Mouse (Mus musculus): ENCODE results near the gene Tmem178. TPM values are rescaled to one million over a fixed set of nuclear protein-coding genes. Genes with fewer than 3 reads are reported as not detected.

The Tmem178 gene
- under 1 TPM; 0.72 to 1.00 TPM for total RNA-seq (2021)
- long read RNA-seq, experiment 1, partial matches to known transcripts: 0 of 2 reads
- long read RNA-seq, experiment 1, other reads (novel, unspliced or antisense): 0 of 2 reads
- long read RNA-seq, experiment 2, partial matches to known transcripts: 0 of 2 reads
- long read RNA-seq, experiment 2, other reads (novel, unspliced or antisense): 0 of 2 reads

DNA sequence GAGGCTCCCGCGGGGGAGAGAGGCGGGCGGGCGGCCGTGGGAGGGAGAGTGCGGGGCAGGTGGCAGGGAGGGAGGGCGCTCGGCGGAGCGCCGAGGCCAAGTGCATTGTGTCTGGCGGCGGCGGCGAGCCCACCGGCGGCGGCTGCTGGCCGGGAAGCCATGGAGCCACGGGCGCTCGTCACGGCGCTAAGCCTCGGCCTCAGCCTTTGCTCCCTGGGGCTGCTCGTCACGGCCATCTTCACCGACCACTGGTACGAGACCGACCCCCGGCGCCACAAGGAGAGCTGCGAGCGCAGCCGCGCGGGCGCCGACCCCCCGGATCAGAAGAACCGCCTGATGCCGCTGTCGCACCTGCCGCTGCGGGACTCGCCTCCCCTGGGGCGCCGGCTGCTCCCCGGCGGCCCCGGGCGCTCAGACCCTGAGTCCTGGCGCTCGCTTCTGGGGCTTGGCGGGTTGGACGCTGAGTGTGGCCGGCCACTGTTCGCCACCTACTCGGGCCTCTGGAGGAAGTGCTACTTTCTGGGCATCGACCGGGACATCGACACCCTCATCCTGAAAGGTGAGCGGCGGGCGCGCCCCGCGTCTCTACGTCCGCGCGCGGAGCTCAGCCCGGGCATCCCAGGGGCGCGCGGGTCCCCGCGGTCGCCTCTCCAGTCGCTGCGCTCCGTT is at the start of gene Tmem178:
TSS of gene Tmem178 (plus strand) at position 103 of the 669 bp plus-strand sequence.
- intact Hi-C loops (cut with DNase I; ENCODE audit: low total_unique reads): no loop called here
- DNase-seq: peak; percentile 8

DNA sequence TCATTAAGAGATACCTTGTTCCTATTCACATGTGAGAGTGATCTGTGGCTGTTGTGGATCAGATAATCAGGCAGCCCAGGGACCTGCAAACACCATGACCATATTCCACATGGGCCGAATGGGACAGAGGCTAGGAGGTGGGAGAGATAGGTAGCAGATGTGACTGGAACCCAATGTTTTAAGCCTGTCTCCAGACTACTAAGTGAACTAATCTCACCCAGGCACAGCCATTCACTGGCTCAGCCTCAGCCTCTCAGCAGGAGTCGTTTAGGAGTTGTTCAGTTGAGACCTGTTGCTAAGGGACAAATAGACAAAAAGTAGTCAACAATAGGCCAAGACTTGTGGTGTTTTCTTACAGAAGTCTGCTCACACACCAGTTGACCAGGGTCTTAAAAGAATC is 48.0 kb upstream of the Tmem178 start:
- intact Hi-C loops (cut with DNase I; ENCODE audit: low total_unique reads): no loop called here
- no peak for DNase-seq

GRCm38 (mm10) chr17:80897709-80898440 is 46.6 kb upstream of the Tmem178 start:
- no peak for DNase-seq
- intact Hi-C loops (cut with DNase I; ENCODE audit: low total_unique reads): no loop called here

DNA sequence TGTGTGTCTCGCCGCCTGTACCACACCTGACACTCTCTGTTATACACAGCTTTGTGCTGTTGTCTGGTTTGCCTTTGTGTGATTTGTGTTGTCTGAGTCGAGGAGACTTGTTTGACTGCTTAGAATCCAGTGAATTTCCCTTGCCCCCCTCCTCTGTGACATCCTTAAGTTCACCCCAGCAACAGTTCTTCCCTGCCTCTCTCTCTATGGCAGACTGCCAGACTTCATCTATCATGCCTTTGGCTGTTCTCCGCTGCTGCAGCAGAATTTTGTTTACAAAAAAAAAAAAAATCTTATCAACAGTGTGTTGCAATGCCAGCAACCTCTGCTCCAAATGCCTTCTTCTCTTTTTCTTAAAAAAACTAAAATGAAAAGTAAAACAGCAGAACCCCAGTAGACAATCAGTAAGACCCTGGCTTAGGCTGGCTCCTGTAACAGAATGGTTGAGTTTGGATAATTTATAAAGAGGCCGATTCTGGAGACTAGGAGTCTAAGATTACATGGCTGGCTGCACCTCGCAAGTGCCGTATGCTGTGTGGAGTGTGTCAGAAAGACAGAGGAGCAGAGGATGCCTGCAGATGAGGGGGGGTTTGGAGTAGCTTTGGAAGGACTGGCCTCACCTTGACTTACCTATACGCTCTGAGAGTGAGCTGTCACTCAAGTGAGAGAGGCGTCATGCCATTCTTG is 44.8 kb upstream of the Tmem178 start:
- intact Hi-C loops (cut with DNase I; ENCODE audit: low total_unique reads): no loop called here
- DNase-seq: no peak

DNA sequence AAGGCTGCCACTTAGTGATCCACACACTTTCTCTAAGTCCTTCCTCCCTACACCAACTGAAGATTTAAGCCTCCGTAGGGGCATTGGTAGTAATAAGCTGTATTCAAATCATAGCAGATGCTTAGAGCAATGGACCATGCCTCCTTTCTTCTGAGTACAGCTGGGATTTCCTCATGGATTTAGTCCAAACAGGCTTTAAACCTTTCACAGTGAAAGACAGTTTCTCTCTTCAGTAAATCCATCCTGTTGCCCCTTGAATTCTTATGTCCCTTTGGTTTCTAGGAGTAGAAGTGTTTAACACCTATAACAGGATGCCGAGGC is 44.3 kb upstream of the Tmem178 start:
- intact Hi-C loops (cut with DNase I; ENCODE audit: low total_unique reads): no loop called here
- DNase-seq: no peak

DNA sequence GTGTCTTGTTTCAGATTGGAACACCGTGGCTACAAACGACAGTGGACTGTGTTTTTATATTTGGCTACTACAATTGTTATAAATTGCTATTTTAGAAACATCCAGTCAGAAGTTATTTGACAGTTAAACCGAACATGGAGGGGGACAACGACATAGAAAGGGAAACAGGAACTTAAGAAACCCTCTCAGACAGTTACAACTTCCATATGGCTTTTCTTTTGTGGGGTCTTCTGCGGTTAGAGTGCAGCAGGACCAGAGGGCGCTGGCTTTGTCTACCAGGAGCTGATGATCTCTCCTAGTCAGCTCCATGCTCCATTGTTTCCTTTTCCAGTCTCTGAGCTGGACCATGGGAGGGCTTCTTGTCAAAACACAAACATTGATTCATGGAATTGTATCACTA is 42.5 kb upstream of the Tmem178 start:
- DNase-seq: no peak
- intact Hi-C loops (cut with DNase I; ENCODE audit: low total_unique reads): no loop called here

- no peak for DNase-seq
- intact Hi-C loops (cut with DNase I; ENCODE audit: low total_unique reads): no loop called here
Measured at GRCm38 (mm10) chr17:80903121-80903875, 41.1 kb upstream of the Tmem178 start.

DNA sequence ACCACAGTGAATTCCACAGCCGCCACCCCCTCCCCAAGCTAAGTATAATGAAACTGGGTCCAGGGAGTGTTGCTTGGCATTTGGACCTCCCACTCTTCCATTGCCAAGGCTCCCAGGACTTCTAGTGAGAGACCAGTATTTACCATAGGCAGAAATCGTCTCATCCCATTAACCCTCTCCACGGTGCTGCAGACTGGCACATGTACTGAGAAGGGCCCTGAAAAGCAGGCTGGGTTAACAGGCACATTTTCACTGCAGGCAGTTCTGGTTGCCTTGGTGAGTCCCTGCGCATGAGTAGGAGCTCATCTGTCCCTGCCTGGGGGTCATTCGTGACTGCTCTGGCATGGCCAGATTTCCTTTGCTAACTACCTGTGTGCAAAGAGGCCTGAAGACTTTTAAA is 40.4 kb upstream of the Tmem178 start:
- intact Hi-C loops (cut with DNase I; ENCODE audit: low total_unique reads): no loop called here
- DNase-seq: no peak

- no peak for DNase-seq
- intact Hi-C loops (cut with DNase I; ENCODE audit: low total_unique reads): no loop called here
Measured at GRCm38 (mm10) chr17:80915666-80916065, 28.8 kb upstream of the Tmem178 start.

DNA sequence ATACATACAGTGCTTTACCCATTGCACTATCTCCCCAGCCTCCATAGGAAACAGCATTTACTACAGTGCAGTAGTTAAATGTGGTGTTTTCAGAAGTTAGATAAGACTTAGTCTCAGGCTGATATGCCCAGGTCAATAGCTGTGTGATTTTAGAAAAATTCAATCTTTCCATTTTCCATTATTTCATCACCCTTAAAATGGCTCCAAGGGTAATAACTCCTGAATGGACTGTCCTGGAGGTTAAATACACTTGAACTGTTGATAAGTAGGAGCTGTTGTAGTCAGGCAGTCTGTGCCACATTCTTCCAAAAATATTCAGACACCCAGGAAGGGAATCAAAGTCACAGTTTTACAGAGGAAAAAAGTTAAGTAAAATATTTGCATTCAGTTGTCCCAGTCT is 25.2 kb upstream of the Tmem178 start:
- no peak for DNase-seq
- intact Hi-C loops (cut with DNase I; ENCODE audit: low total_unique reads): no loop called here

- intact Hi-C loops (cut with DNase I; ENCODE audit: low total_unique reads): no loop called here
- DNase-seq: peak; percentile 10
Measured at GRCm38 (mm10) chr17:80921286-80922134, 22.9 kb upstream of the Tmem178 start.

- intact Hi-C loops (cut with DNase I; ENCODE audit: low total_unique reads): no loop called here
- DNase-seq: no peak
Measured at GRCm38 (mm10) chr17:80925554-80925953, 18.9 kb upstream of the Tmem178 start.

- no peak for DNase-seq
- intact Hi-C loops (cut with DNase I; ENCODE audit: low total_unique reads): no loop called here
Measured at GRCm38 (mm10) chr17:80927151-80927550, 17.3 kb upstream of the Tmem178 start.

DNA sequence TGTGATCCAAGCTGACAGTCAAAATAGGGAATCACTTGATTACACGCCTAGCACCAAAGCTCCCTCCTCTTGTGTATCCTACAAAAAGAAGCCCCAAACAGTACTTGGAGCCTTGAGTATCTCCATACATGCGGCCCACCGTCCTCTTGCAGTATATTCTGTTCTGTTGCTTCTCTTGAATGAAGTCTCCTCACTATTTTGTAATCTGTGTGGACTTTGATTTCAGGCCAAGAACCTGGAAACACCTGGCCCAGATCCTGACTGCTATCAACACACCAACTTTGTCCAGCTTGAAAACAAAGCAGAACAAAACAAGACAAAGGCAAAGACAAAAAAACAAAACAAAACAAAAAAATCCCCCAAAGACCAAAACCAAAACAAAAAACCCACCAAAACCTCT is 11.7 kb upstream of the Tmem178 start:
- intact Hi-C loops (cut with DNase I; ENCODE audit: low total_unique reads): no loop called here

GRCm38 (mm10) chr17:80933401-80934029 is 10.9 kb upstream of the Tmem178 start:
- no peak for DNase-seq
- intact Hi-C loops (cut with DNase I; ENCODE audit: low total_unique reads): no loop called here

More for the DNA sequence above, 11.7 kb upstream of the Tmem178 start:
- DNase-seq: no peak

GRCm38 (mm10) chr17:80935807-80936519 is 8.5 kb upstream of the Tmem178 start:
- DNase-seq: no peak
- intact Hi-C loops (cut with DNase I; ENCODE audit: low total_unique reads): no loop called here

- intact Hi-C loops (cut with DNase I; ENCODE audit: low total_unique reads): no loop called here
- DNase-seq: no peak
Measured at GRCm38 (mm10) chr17:80936521-80936920, 7.9 kb upstream of the Tmem178 start.

GRCm38 (mm10) chr17:80939833-80940232 is 4.6 kb upstream of the Tmem178 start:
- intact Hi-C loops (cut with DNase I; ENCODE audit: low total_unique reads): no loop called here
- DNase-seq: no peak

Measured in gastrocnemius, postnatal 14 days (tissue).